Mouse (Mus musculus): ENCODE measurements around the gene Pxmp4. TPM values are rescaled to one million over a fixed set of nuclear protein-coding genes. Genes with fewer than 3 reads are reported as not detected.

Pxmp4 gene
- total and polyA plus RNA-seq, 2 experiments from 2014 or later = 40.0 to 97.5 TPM

DNA sequence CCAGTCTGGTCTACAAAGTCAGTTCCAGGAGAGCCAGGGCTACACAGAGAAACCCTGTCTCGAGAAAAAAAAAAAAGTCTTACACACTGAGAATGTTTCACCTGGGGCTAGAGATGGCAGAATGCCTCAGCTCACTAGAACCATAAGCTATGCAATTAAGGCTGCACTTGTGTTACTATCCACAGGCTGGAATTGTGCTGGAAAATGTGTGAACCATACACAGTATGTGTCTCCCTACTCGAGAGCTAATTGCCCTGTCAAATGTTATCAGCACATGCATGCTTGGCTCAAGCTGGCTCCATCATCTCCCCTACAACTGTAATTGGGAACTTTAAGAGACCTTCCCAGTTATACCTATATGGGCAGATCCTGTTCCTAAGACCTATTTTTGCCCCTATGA, 52.6 kb downstream of the Pxmp4 start:
- no peaks in the 10 kb centered on the region for H3K9me3 ChIP-seq (replicated peaks; ENCODE audit: control insufficient read depth, low read length)
- no peak overlapping the region for H3K9ac ChIP-seq (replicated peaks; ENCODE audit: low read depth, low read length)
- TF ChIP-seq EP300 (IDR thresholded peaks at IDR 0.05; ENCODE audit: low read depth) = no peak
- no peaks in the 10 kb centered on the region for H3K36me3 ChIP-seq (replicated peaks; ENCODE audit: control insufficient read depth, insufficient read depth, low read length)
- DNase-seq (ENCODE audit: low spot score) (no peak), ATAC-seq (ENCODE audit: insufficient read depth, low read depth) (no peak)
- no peak overlapping the region for H3K4me3 ChIP-seq (ENCODE audit: low read depth, low read length)
- H3K4me2 ChIP-seq (ENCODE audit: low read depth, low read length) = no peak overlapping the region
- 51% methylated on average over 2 of the region's 2 CpGs for WGBS
- H3K27me3 ChIP-seq (ENCODE audit: control insufficient read depth, insufficient read depth, low read length) = peaks cover 20% of the 10 kb centered on the region
- no peak overlapping the region for H3K27ac ChIP-seq (ENCODE audit: low read depth)
- H3K4me1 ChIP-seq (ENCODE audit: control insufficient read depth, insufficient read depth) = peaks cover 20% of the 10 kb centered on the region

- Histone ChIP-seq H3K9me3 (replicated peaks; ENCODE audit: control insufficient read depth, low read length) (no peaks in the 10 kb centered on the region), H3K27ac (ENCODE audit: low read depth) (no peak overlapping the region), H3K36me3 (replicated peaks; ENCODE audit: control insufficient read depth, insufficient read depth, low read length) (no peaks in the 10 kb centered on the region), H3K4me2 (ENCODE audit: low read depth, low read length) (peak overlapping the region; percentile 65), H3K27me3 (ENCODE audit: control insufficient read depth, insufficient read depth, low read length) (peaks cover 20% of the 10 kb centered on the region), H3K9ac (replicated peaks; ENCODE audit: low read depth, low read length) (no peak overlapping the region), H3K4me3 (ENCODE audit: low read depth, low read length) (peak overlapping the region; percentile 37), H3K4me1 (ENCODE audit: control insufficient read depth, insufficient read depth) (peaks cover 20% of the 10 kb centered on the region)
- WGBS = 16% methylated on average over 20 of the region's 20 CpGs
- ATAC-seq (ENCODE audit: insufficient read depth, low read depth) = no peak
- no peak for DNase-seq (ENCODE audit: low spot score)
- TF ChIP-seq CTCF (IDR thresholded peaks at IDR 0.05; ENCODE audit: low read depth) (no peak), EP300 (IDR thresholded peaks at IDR 0.05; ENCODE audit: low read depth) (no peak)
Measured at GRCm38 (mm10) chr2:154549886-154550189, 53.7 kb downstream of the Pxmp4 start.

DNA sequence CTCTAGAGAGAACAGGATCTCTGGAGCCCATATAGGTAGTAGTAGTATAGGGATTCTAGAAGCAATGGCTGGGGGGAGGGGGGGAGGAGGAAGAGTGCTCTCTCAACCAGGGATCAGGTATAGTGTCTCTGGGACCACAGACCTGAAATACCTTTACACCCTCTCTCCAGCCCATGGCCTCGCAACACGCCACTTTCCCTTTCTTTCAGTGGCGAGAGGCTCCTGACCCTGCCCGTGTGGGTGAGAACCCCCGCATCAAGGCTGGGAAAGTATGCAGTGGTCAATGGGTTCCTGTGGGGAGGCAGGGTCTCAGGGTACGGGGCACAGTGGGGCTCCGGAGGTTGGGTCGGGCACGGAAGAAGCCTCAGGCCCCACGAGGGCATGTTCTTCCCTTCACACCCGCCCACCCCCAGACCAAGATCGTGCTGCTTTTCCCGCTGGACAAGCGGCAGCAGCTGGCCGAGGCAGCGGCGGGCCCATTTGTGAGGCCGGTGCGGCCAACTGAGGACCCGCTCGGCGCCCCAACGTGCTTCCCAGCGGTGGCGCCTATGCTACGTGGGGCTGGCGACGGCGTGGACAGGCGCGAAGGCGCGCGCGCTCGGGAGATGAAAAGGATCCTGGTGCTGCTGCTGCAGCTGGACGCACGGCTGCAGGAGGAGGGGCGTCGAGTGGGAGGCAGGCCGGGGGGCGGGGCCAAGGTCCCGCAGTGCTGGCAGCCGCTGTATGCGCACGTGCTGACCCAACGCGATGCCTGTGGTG, 54.2 kb downstream of the Pxmp4 start:
- H3K4me1 ChIP-seq (ENCODE audit: control insufficient read depth, insufficient read depth) = peaks cover 20% of the 10 kb centered on the region
- ATAC-seq (ENCODE audit: insufficient read depth, low read depth) = peak; percentile 35; the same call in 1 of the 2 replicates
- H3K27ac ChIP-seq (ENCODE audit: low read depth) = no peak overlapping the region
- TF ChIP-seq CTCF (IDR thresholded peaks at IDR 0.05; ENCODE audit: low read depth) (no peak), EP300 (IDR thresholded peaks at IDR 0.05; ENCODE audit: low read depth) (no peak)
- peak; percentile 59 for DNase-seq (ENCODE audit: low spot score)
- peaks cover 20% of the 10 kb centered on the region for H3K27me3 ChIP-seq (ENCODE audit: control insufficient read depth, insufficient read depth, low read length)
- H3K9me3 ChIP-seq (replicated peaks; ENCODE audit: control insufficient read depth, low read length) = no peaks in the 10 kb centered on the region
- no peak overlapping the region for H3K9ac ChIP-seq (replicated peaks; ENCODE audit: low read depth, low read length)
- H3K4me2 ChIP-seq (ENCODE audit: low read depth, low read length) = peak overlapping the region; percentile 65
- WGBS = 4% methylated on average over 46 of the region's 48 CpGs
- no peaks in the 10 kb centered on the region for H3K36me3 ChIP-seq (replicated peaks; ENCODE audit: control insufficient read depth, insufficient read depth, low read length)
- H3K4me3 ChIP-seq (ENCODE audit: low read depth, low read length) = peak overlapping the region; percentile 37

GRCm38 (mm10) chr2:154548688-154549087, 54.8 kb downstream of the Pxmp4 start:
- H3K9ac ChIP-seq (replicated peaks; ENCODE audit: low read depth, low read length) = no peak overlapping the region
- no peak for TF ChIP-seq EP300 (IDR thresholded peaks at IDR 0.05; ENCODE audit: low read depth)
- no peak for TF ChIP-seq CTCF (IDR thresholded peaks at IDR 0.05; ENCODE audit: low read depth)
- no peak overlapping the region for H3K4me3 ChIP-seq (ENCODE audit: low read depth, low read length)
- peaks cover 20% of the 10 kb centered on the region for H3K27me3 ChIP-seq (ENCODE audit: control insufficient read depth, insufficient read depth, low read length)
- H3K4me1 ChIP-seq (ENCODE audit: control insufficient read depth, insufficient read depth) = peaks cover 21% of the 10 kb centered on the region
- ATAC-seq (ENCODE audit: insufficient read depth, low read depth) (no peak), DNase-seq (ENCODE audit: low spot score) (peak; percentile 7)
- H3K4me2 ChIP-seq (ENCODE audit: low read depth, low read length) = peak overlapping the region; percentile 65
- H3K9me3 ChIP-seq (replicated peaks; ENCODE audit: control insufficient read depth, low read length) = no peaks in the 10 kb centered on the region
- 61% methylated on average over 3 of the region's 3 CpGs for WGBS
- no peaks in the 10 kb centered on the region for H3K36me3 ChIP-seq (replicated peaks; ENCODE audit: control insufficient read depth, insufficient read depth, low read length)
- no peak overlapping the region for H3K27ac ChIP-seq (ENCODE audit: low read depth)

- H3K9me3 ChIP-seq (replicated peaks; ENCODE audit: control insufficient read depth, low read length) = no peaks in the 10 kb centered on the region
- H3K4me3 ChIP-seq (ENCODE audit: low read depth, low read length) = no peak within 1 kb of the TSS
- 92% methylated on average over 10 of the region's 10 CpGs for WGBS
- H3K4me1 ChIP-seq (ENCODE audit: control insufficient read depth, insufficient read depth) = peaks cover 14% of the 10 kb centered on the region
- ATAC-seq (ENCODE audit: insufficient read depth, low read depth) = no peak
- TF ChIP-seq EP300 (IDR thresholded peaks at IDR 0.05; ENCODE audit: low read depth) (no peak), CTCF (IDR thresholded peaks at IDR 0.05; ENCODE audit: low read depth) (no peak)
- no peak within 1 kb of the TSS for H3K27ac ChIP-seq (ENCODE audit: low read depth)
- H3K36me3 ChIP-seq (replicated peaks; ENCODE audit: control insufficient read depth, insufficient read depth, low read length) = no peaks in the 10 kb centered on the region
- H3K27me3 ChIP-seq (ENCODE audit: control insufficient read depth, insufficient read depth, low read length) = peaks cover 20% of the 10 kb centered on the region
- H3K9ac ChIP-seq (replicated peaks; ENCODE audit: low read depth, low read length) = no peak within 1 kb of the TSS
- no peak within 1 kb of the TSS for H3K4me2 ChIP-seq (ENCODE audit: low read depth, low read length)
- DNase-seq (ENCODE audit: low spot score) = no peak
Measured at GRCm38 (mm10) chr2:154546711-154547110, 56.8 kb downstream of the Pxmp4 start, which contains the start of gene 1700003F12Rik. Gene 1700003F12Rik (plus strand): TSS chr2:154547085.
